Mouse (Mus musculus): Measurements from ENCODE around the gene Pcbd1.

DNA sequence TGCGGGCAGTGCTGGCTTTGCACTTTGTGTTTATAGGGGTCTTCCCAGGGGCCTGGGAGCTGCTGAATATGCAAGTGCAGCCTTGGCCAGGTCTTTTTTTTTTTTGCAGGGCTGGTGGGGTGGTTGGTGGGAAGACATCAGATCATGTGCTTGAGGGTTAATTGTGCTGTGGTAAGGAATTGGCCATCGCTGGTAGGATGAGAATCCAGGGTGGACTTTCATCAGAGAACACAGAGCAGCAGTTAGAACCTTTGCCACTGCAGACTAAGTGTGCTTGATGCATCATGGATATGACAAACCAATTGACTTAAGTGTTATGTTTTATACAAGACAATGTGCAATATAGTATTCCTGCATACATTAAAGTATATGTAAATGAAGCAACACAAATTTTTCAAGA, 3.8 kb upstream of the Pcbd1 start:
- no peak for TF ChIP-seq CTCF (IDR thresholded peaks at IDR 0.05; ENCODE audit: extremely low read depth, insufficient read depth, low read length)
- no peak for TF ChIP-seq POLR2A (IDR thresholded peaks at IDR 0.05; ENCODE audit: extremely low read depth, insufficient read depth, low read length)
